Mouse (Mus musculus): Measurements from ENCODE around the gene Anp32a. TPM values are rescaled to one million over a fixed set of nuclear protein-coding genes. Genes with fewer than 3 reads are reported as not detected.
A peak's percentile ranks its signal among the peaks of the same experiment; 100 is the strongest.

Anp32a gene
- total and polyA plus RNA-seq, 2 experiments from 2014 or later: 110 to 130 TPM

DNA sequence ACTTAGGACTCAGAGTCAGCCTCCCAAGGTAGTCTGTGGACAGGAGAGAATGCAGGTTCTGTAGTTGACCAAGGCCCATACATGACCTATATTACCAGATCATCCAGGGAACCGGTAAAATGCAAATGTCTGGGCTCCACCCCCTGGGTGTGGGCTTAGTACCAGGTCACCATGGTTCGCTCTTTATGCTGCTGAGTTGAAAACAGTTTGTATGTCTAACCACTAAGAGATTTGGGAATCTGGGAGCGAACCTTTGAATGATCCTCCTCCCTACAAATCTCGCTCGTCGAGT is 5.2 kb downstream of the Anp32a start:
- H3K4me1 ChIP-seq (ENCODE audit: insufficient read depth): peaks cover 16% of the 10 kb centered on the region
- H3K4me3 ChIP-seq (ENCODE audit: low read depth, low read length): 0 out of 2 replicates have a peak overlapping the region, but pooled peaks have one; percentile 77
- no peak overlapping the region for H3K27ac ChIP-seq (ENCODE audit: low read depth, low read length)
- H3K9ac ChIP-seq: no peak overlapping the region
- no peaks in the 10 kb centered on the region for H3K9me3 ChIP-seq (ENCODE audit: low read length)
- peak overlapping the region; percentile 84 for H3K4me2 ChIP-seq (ENCODE audit: low read depth)
- TF ChIP-seq CTCF (IDR thresholded peaks at IDR 0.05; ENCODE audit: low read depth): no peak
- H3K36me3 ChIP-seq (ENCODE audit: insufficient read depth): no peaks in the 10 kb centered on the region
- H3K27me3 ChIP-seq (ENCODE audit: insufficient read depth, low read length): no peaks in the 10 kb centered on the region
- DNase-seq (no peak), ATAC-seq (no peak)
- WGBS: 62% methylated on average over 6 of the region's 6 CpGs

DNA sequence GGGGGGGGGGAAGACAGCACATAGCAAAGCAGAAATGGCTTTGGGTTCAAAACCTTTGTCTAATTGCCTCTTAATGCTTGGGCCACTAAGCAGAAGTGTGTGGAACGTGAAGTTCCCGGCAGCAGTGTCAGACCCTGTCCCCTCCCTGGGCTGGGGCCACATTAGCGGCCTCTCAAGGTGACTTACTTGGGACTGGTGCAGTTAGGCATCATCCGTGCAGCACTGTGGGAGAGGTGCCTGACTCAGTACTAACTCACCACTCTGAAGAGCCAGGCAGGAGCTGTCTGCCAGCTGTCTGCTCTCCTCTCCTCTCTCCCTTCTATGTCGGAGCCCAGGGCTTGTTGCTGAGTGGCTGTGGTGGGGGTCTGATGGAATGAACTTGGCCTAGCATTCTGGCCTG is 6.1 kb downstream of the Anp32a start:
- DNase-seq (no peak), ATAC-seq (no peak)
- Histone ChIP-seq H3K4me2 (ENCODE audit: low read depth) (0 out of 2 replicates have a peak overlapping the region, but pooled peaks have one; percentile 8), H3K36me3 (ENCODE audit: insufficient read depth) (0 out of 2 replicates have a peak, but pooled peaks cover 3% of the 10 kb centered on the region), H3K4me1 (ENCODE audit: insufficient read depth) (peaks cover 16% of the 10 kb centered on the region), H3K4me3 (ENCODE audit: low read depth, low read length) (no peak overlapping the region), H3K9ac (no peak overlapping the region), H3K27ac (ENCODE audit: low read depth, low read length) (no peak overlapping the region), H3K27me3 (ENCODE audit: insufficient read depth, low read length) (no peaks in the 10 kb centered on the region), H3K9me3 (ENCODE audit: low read length) (no peaks in the 10 kb centered on the region)
- TF ChIP-seq CTCF (IDR thresholded peaks at IDR 0.05; ENCODE audit: low read depth): no peak
- 74% methylated on average over 5 of the region's 5 CpGs for whole genome bisulfite sequencing

DNA sequence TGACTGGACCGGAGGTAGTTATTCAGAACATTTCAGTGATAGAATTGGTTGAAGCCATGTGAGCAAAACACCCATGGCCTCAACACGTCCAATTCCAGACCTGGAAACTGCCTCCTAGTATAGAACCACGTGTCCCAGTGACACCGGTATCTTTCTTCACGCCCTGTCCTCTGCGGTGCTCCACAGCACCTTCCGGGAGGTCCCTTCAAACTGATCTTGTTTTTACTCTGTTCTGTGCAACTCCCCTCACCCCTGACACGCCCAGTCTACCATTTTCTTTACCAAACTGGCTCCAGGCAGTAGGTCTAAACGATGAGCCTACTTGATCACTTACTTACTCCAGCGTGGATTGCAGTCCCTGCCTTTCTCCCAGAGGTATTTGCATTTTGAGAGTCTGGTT is 7.0 kb downstream of the Anp32a start:
- WGBS: 81% methylated on average over 10 of the region's 10 CpGs
- H3K4me1 ChIP-seq (ENCODE audit: insufficient read depth): peaks cover 16% of the 10 kb centered on the region
- ATAC-seq: no peak

DNA sequence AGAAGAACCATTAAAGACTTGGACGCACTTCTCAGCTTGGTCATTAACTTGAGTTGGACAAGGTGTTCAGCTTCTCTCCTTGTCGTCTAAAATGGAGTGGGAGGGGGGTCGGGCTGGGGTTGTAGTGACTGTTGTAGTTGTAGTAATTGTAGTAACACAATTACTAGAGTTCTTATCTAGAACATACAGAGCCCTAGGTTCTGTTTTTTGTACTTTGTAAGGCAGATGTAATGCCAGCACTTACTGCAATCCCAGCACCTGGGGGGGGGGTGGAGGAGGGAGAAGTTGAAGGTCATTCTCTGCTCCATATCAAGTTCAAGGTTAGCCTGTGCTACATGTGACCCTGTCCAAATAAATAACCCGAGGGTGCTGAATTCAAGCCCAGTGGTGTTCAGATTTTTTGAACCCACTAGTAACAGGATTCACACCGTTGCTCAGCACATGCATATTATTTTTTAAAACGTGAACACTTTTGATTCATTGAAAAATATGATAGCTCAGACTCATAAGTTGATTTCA is 7.4 kb downstream of the Anp32a start:
- peaks cover 16% of the 10 kb centered on the region for H3K4me1 ChIP-seq (ENCODE audit: insufficient read depth)
- 62% methylated on average over 6 of the region's 6 CpGs for WGBS

More for the DNA sequence above, 7.0 kb downstream of the Anp32a start:
- no peak overlapping the region for H3K4me3 ChIP-seq (ENCODE audit: low read depth, low read length)
- 0 out of 2 replicates have a peak, but pooled peaks cover 3% of the 10 kb centered on the region for H3K36me3 ChIP-seq (ENCODE audit: insufficient read depth)
- H3K4me2 ChIP-seq (ENCODE audit: low read depth): no peak overlapping the region
- no peaks in the 10 kb centered on the region for H3K9me3 ChIP-seq (ENCODE audit: low read length)
- no peak for TF ChIP-seq CTCF (IDR thresholded peaks at IDR 0.05; ENCODE audit: low read depth)
- no peaks in the 10 kb centered on the region for H3K27me3 ChIP-seq (ENCODE audit: insufficient read depth, low read length)
- H3K27ac ChIP-seq (ENCODE audit: low read depth, low read length): no peak overlapping the region
- no peak for DNase-seq
- H3K9ac ChIP-seq: no peak overlapping the region

DNA sequence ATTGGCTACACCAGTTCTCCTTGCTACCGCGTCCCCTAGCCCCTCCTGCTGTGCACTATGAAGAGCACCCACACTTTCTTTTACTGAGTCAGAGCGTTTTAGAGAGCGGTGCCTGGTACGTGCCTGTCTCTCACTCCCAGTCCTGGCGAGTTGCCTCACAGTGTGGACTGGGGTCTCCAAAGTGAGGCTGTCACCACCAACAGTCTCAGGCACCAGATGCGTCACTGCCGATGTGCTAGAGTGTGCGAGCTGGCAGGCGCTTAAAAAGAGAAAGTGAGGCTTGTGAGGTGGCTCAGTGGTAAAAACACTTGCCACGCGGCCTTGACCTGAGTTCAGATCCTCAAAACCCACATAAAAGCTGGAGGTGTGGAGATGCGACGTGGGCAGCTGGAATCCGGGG is 8.2 kb downstream of the Anp32a start:
- DNase-seq: peak; percentile 34
- no peak for TF ChIP-seq CTCF (IDR thresholded peaks at IDR 0.05; ENCODE audit: low read depth)
- 0 out of 2 replicates have a peak, but pooled peaks cover 3% of the 10 kb centered on the region for H3K36me3 ChIP-seq (ENCODE audit: insufficient read depth)
- no peak overlapping the region for H3K4me3 ChIP-seq (ENCODE audit: low read depth, low read length)
- no peak overlapping the region for H3K4me2 ChIP-seq (ENCODE audit: low read depth)
- no peak overlapping the region for H3K27ac ChIP-seq (ENCODE audit: low read depth, low read length)
- H3K9ac ChIP-seq: no peak overlapping the region
- no peaks in the 10 kb centered on the region for H3K9me3 ChIP-seq (ENCODE audit: low read length)
- no peak for ATAC-seq
- H3K4me1 ChIP-seq (ENCODE audit: insufficient read depth): peaks cover 16% of the 10 kb centered on the region
- H3K27me3 ChIP-seq (ENCODE audit: insufficient read depth, low read length): no peaks in the 10 kb centered on the region
- WGBS: 27% methylated on average over 15 of the region's 15 CpGs

More for the DNA sequence above, 7.4 kb downstream of the Anp32a start:
- Histone ChIP-seq H3K9me3 (ENCODE audit: low read length) (no peaks in the 10 kb centered on the region), H3K27me3 (ENCODE audit: insufficient read depth, low read length) (no peaks in the 10 kb centered on the region), H3K9ac (no peak overlapping the region), H3K4me3 (ENCODE audit: low read depth, low read length) (no peak overlapping the region), H3K27ac (ENCODE audit: low read depth, low read length) (no peak overlapping the region), H3K4me2 (ENCODE audit: low read depth) (no peak overlapping the region), H3K36me3 (ENCODE audit: insufficient read depth) (0 out of 2 replicates have a peak, but pooled peaks cover 3% of the 10 kb centered on the region)
- TF ChIP-seq CTCF (IDR thresholded peaks at IDR 0.05; ENCODE audit: low read depth): no peak
- ATAC-seq (no peak), DNase-seq (no peak)

DNA sequence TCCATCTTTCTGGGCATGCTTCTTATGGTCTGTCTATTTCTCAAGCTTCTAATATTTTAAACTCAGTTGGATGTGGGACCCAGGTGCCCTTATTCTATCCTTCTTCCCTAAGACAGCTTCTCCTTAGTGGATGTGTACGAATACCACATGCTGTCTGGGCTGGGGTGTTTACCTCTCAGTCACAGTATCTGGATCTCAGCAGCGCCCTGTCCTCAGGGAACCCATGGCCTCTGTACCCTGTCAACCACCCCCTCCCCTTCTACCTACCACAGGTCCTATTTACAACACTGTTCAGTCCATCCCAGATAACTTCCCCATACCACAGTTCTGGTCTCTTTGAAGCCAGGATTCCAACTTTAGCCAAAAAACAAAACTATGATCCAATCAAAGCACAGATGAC is 9.6 kb downstream of the Anp32a start:
- no peak overlapping the region for H3K4me2 ChIP-seq (ENCODE audit: low read depth)
- 79% methylated on average over 2 of the region's 2 CpGs for WGBS
- H3K4me1 ChIP-seq (ENCODE audit: insufficient read depth): peaks cover 10% of the 10 kb centered on the region
- TF ChIP-seq CTCF (IDR thresholded peaks at IDR 0.05; ENCODE audit: low read depth): no peak
- no peaks in the 10 kb centered on the region for H3K9me3 ChIP-seq (ENCODE audit: low read length)
- DNase-seq (no peak), ATAC-seq (no peak)
- 0 out of 2 replicates have a peak, but pooled peaks cover 3% of the 10 kb centered on the region for H3K36me3 ChIP-seq (ENCODE audit: insufficient read depth)
- H3K27me3 ChIP-seq (ENCODE audit: insufficient read depth, low read length): no peaks in the 10 kb centered on the region
- H3K4me3 ChIP-seq (ENCODE audit: low read depth, low read length): no peak overlapping the region
- H3K9ac ChIP-seq: no peak overlapping the region
- no peak overlapping the region for H3K27ac ChIP-seq (ENCODE audit: low read depth, low read length)

DNA sequence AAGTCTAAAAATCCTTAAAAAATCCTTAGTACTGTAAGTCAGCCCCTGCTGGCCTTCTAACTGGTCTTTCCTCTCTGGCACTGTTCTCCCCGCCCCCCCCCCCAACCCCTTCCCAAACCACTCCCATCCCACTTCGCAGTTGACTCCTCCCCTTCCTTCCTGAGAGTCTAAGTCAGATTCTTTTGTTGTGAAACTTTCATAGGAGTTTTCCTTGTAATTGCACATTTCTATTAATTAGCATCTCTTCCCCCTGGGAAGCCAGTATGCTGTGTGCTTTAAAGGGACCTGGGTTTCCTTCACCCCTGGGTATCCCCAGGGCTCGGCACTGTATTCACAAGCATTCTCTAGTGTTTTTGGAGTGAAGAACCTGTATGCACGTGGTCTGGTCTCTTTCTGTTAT is 10.1 kb downstream of the Anp32a start:
- H3K27me3 ChIP-seq (ENCODE audit: insufficient read depth, low read length): no peaks in the 10 kb centered on the region
- ATAC-seq (no peak), DNase-seq (no peak)
- no peak overlapping the region for H3K4me2 ChIP-seq (ENCODE audit: low read depth)
- H3K9me3 ChIP-seq (ENCODE audit: low read length): no peaks in the 10 kb centered on the region
- H3K4me3 ChIP-seq (ENCODE audit: low read depth, low read length): no peak overlapping the region
- no peak overlapping the region for H3K27ac ChIP-seq (ENCODE audit: low read depth, low read length)
- peaks cover 7% of the 10 kb centered on the region for H3K4me1 ChIP-seq (ENCODE audit: insufficient read depth)
- H3K36me3 ChIP-seq (ENCODE audit: insufficient read depth): peaks cover 7% of the 10 kb centered on the region; the same call in 1 of the 2 replicates
- no peak for TF ChIP-seq CTCF (IDR thresholded peaks at IDR 0.05; ENCODE audit: low read depth)
- no peak overlapping the region for H3K9ac ChIP-seq
- 37% methylated on average over 4 of the region's 4 CpGs for WGBS

Measured in forebrain, postnatal 0 days (tissue).